Mouse (Mus musculus) neural tube, embryonic 15.5 days (tissue): ENCODE data around the gene Katnal1. TPM values are rescaled to one million over a fixed set of nuclear protein-coding genes. Genes with fewer than 3 reads are reported as not detected.

Source experiments
- ATAC-seq: fragments of 200-750 bp; cut with Nextera tagmentation; 2 replicates; pipeline ENCODE4 v1.8.0; 2017; ENCODE audit warnings: mild to moderate bottlenecking, moderate TSS enrichment, moderate library complexity; ENCODE audit not compliant: low FRiP score
- H3K27ac ChIP-seq: fragments of 300-500 bp; sonication (generic); replicated peaks from 2 replicates; pipeline ENCODE4 v1.5.1; 2015; ENCODE audit warnings: mild to moderate bottlenecking, inconsistent platforms
- H3K27me3 ChIP-seq: fragments of 300-500 bp; sonication (generic); replicated peaks from 2 replicates; pipeline ENCODE4 v1.6.1; 2015; ENCODE audit warnings: inconsistent platforms
- H3K36me3 ChIP-seq: fragments of 300-500 bp; sonication (generic); 2 replicates; pipeline ENCODE4 v1.6.1; 2015; ENCODE audit warnings: inconsistent platforms
- H3K4me1 ChIP-seq: fragments of 300-500 bp; sonication (generic); 2 replicates; pipeline ENCODE4 v1.6.1; 2015; ENCODE audit warnings: inconsistent platforms
- H3K4me2 ChIP-seq: fragments of 300-500 bp; sonication (generic); 2 replicates; pipeline ENCODE4 v1.6.1; 2015; ENCODE audit warnings: inconsistent platforms, mild to moderate bottlenecking, moderate library complexity
- H3K4me3 ChIP-seq: fragments of 300-500 bp; sonication (generic); replicated peaks from 2 replicates; pipeline ENCODE4 v1.5.1; 2015; ENCODE audit warnings: mild to moderate bottlenecking, inconsistent platforms
- H3K9ac ChIP-seq: fragments of 300-500 bp; sonication (generic); replicated peaks from 2 replicates; pipeline ENCODE4 v1.6.1; 2015; ENCODE audit warnings: mild to moderate bottlenecking, inconsistent platforms
- H3K9me3 ChIP-seq: fragments of 300-500 bp; sonication (generic); replicated peaks from 2 replicates; pipeline ENCODE4 v1.6.1; 2016; ENCODE audit warnings: inconsistent platforms
- WGBS: fragments of 180-500 bp; shearing (Covaris S2); methylation state at CpG from one replicate; pipeline ENCODE4 v1.1.7; 2015; ENCODE audit warnings: mixed read lengths; 5-methylcytosine and 5-hydroxymethylcytosine counted together
- polyA plus RNA-seq: library from polyadenylated mRNA; unstranded; fragments of >200 nt; fragmentation: Nextera tagmentation; extraction: Ambion mirVana; gene quantifications from 2 replicates; pipeline ENCODE4 v1.2.1, GENCODE M21; 2015

The Katnal1 gene
- polyA plus RNA-seq, 1 experiment from 2014 or later, result 35.1 TPM

GRCm38 (mm10) chr5:148965691-148966333 is 36.7 kb upstream of the Katnal1 start:
- Histone ChIP-seq H3K4me3 (no peak overlapping the region), H3K4me2 (0 out of 2 replicates have a peak overlapping the region, but pooled peaks have one; percentile 4), H3K4me1 (peaks cover 34% of the 10 kb centered on the region), H3K27me3 (no peaks in the 10 kb centered on the region), H3K27ac (peak overlapping the region; percentile 68), H3K9ac (no peak overlapping the region; the same call in 1 of the 2 replicates), H3K9me3 (no peaks in the 10 kb centered on the region), H3K36me3 (no peaks in the 10 kb centered on the region)
- no peak; the same call in 1 of the 2 replicates for ATAC-seq
- 13% methylated on average over 13 of the region's 13 CpGs for WGBS

DNA sequence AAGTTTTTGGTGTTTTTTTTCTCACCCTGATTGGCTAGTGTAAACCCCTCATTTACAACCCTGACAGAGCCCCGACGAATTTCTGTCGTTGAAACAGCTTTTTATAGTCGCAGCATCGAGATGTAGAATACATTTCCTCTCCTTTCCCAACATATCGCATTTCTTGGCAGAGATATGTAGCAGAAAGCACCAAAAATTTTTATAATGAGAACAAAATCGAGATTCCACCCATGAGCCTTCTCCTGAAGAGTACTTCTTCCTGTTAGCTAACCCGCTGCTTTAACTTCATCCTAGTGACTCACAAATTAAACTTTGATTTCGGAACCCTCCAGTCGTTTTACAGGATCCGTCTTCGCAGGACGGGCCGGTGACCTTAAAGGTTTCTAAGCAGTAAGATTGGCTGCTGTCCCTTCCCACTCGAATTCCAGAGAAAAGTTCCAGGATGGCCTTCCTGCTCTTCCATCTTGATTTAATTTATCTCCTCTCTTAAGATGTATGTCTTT is 36.0 kb upstream of the Katnal1 start:
- Histone ChIP-seq H3K4me1 (peaks cover 35% of the 10 kb centered on the region), H3K4me2 (no peak overlapping the region), H3K27me3 (no peaks in the 10 kb centered on the region), H3K9ac (no peak overlapping the region), H3K4me3 (no peak overlapping the region), H3K27ac (peak overlapping the region; percentile 68), H3K9me3 (no peaks in the 10 kb centered on the region), H3K36me3 (no peaks in the 10 kb centered on the region)
- 79% methylated on average over 15 of the region's 15 CpGs for WGBS
- ATAC-seq, result no peak

- no peaks in the 10 kb centered on the region for H3K9me3 ChIP-seq
- H3K4me2 ChIP-seq, result no peak overlapping the region
- no peaks in the 10 kb centered on the region for H3K36me3 ChIP-seq
- ATAC-seq, result no peak
- H3K4me1 ChIP-seq, result peaks cover 38% of the 10 kb centered on the region
- no peak overlapping the region for H3K4me3 ChIP-seq
- no peak overlapping the region for H3K9ac ChIP-seq
- H3K27me3 ChIP-seq, result no peaks in the 10 kb centered on the region
- no peak overlapping the region for H3K27ac ChIP-seq
- WGBS, result 72% methylated on average over 1 of the region's 1 CpGs
Observed at GRCm38 (mm10) chr5:148964251-148964650, 35.1 kb upstream of the Katnal1 start.

GRCm38 (mm10) chr5:148960211-148960610 is 31.1 kb upstream of the Katnal1 start:
- Histone ChIP-seq H3K9ac (no peak overlapping the region), H3K9me3 (no peaks in the 10 kb centered on the region), H3K27me3 (no peaks in the 10 kb centered on the region), H3K36me3 (no peaks in the 10 kb centered on the region), H3K4me3 (no peak overlapping the region), H3K4me1 (peaks cover 24% of the 10 kb centered on the region), H3K4me2 (peak overlapping the region; percentile 89), H3K27ac (no peak overlapping the region)
- no peak for ATAC-seq
- 56% methylated on average over 10 of the region's 10 CpGs for WGBS

- 2% methylated on average over 39 of the region's 39 CpGs for WGBS
- peak overlapping the region; percentile 47 for H3K4me3 ChIP-seq
- H3K4me1 ChIP-seq, result peaks cover 16% of the 10 kb centered on the region
- peak overlapping the region; percentile 89 for H3K4me2 ChIP-seq
- peak; percentile 77 for ATAC-seq
- H3K27ac ChIP-seq, result 0 out of 2 replicates have a peak overlapping the region, but pooled peaks have one; percentile 23
- peak overlapping the region; percentile 41 for H3K9ac ChIP-seq
- no peaks in the 10 kb centered on the region for H3K9me3 ChIP-seq
- no peaks in the 10 kb centered on the region for H3K27me3 ChIP-seq
- H3K36me3 ChIP-seq, result no peaks in the 10 kb centered on the region
Observed at GRCm38 (mm10) chr5:148959068-148959990, 30.2 kb upstream of the Katnal1 start.

DNA sequence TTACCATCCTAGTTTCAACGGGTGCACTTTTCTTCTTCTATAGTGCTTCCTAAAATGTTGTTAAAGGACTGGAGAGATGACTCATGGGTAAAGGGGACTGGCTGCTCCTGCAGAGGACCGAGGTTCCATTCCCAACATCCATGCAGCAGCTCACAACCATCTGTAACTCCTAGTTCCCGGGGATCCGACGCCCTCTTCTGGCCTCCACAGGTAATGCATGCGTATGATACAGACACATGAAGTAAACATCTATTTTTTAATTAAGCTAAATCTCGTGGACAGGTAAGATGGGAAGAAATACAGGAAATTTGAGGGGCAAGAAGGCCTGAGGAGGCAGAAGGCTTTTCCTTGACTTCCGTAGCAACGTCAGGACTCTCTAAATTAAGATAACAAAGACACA is 29.2 kb upstream of the Katnal1 start:
- Histone ChIP-seq H3K27ac (no peak overlapping the region), H3K4me2 (peak overlapping the region; percentile 89; the same call in 1 of the 2 replicates), H3K4me1 (peaks cover 16% of the 10 kb centered on the region), H3K27me3 (no peaks in the 10 kb centered on the region), H3K9ac (no peak overlapping the region), H3K4me3 (no peak overlapping the region), H3K36me3 (no peaks in the 10 kb centered on the region), H3K9me3 (no peaks in the 10 kb centered on the region)
- 44% methylated on average over 9 of the region's 9 CpGs for WGBS
- ATAC-seq, result no peak

DNA sequence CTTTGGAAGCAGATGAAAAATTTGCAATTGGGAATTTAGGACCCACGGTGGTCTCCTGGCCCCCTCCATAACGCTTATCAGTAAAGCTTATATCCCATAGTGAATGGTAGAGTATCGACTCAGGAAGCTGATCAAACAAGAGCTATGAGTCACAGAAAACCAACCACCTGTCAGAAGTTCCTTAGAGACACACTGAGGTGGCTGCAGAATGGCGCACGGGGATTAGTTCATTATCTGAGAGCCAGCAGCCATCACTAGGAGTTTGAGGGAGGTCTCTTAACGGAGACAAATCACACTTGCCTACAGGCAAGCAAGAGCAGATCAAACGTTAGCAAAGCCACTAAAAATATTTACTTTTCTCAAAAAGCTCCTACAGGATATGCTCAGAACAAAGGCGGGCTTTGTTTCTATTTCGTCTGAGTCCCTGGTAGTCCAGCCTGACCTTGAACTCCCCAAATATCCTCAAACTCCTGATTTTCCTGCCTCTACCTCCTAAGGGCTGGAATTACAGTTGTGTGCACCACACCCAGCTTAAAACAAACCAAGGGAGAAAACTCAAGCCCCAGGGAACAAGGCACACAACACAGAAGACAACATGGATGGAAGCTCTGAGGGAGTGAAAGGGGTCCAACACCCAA is 27.9 kb upstream of the Katnal1 start:
- no peaks in the 10 kb centered on the region for H3K27me3 ChIP-seq
- no peaks in the 10 kb centered on the region for H3K9me3 ChIP-seq
- no peak overlapping the region for H3K4me2 ChIP-seq
- no peaks in the 10 kb centered on the region for H3K36me3 ChIP-seq
- no peak overlapping the region for H3K9ac ChIP-seq
- peaks cover 16% of the 10 kb centered on the region for H3K4me1 ChIP-seq
- no peak overlapping the region for H3K27ac ChIP-seq
- no peak overlapping the region for H3K4me3 ChIP-seq
- no peak for ATAC-seq
- 67% methylated on average over 9 of the region's 9 CpGs for WGBS

- Histone ChIP-seq H3K9ac (no peak overlapping the region), H3K4me3 (no peak overlapping the region), H3K27ac (no peak overlapping the region), H3K9me3 (no peaks in the 10 kb centered on the region), H3K27me3 (no peaks in the 10 kb centered on the region), H3K4me1 (peaks cover 16% of the 10 kb centered on the region), H3K36me3 (no peaks in the 10 kb centered on the region), H3K4me2 (no peak overlapping the region)
- WGBS, result 81% methylated on average over 9 of the region's 9 CpGs
- no peak for ATAC-seq
Observed at GRCm38 (mm10) chr5:148956091-148956490, 27.0 kb upstream of the Katnal1 start.

GRCm38 (mm10) chr5:148955575-148955974 is 26.5 kb upstream of the Katnal1 start:
- no peak overlapping the region for H3K4me3 ChIP-seq
- no peaks in the 10 kb centered on the region for H3K36me3 ChIP-seq
- H3K9ac ChIP-seq, result no peak overlapping the region
- no peak for ATAC-seq
- no peaks in the 10 kb centered on the region for H3K9me3 ChIP-seq
- H3K27ac ChIP-seq, result no peak overlapping the region
- no peak overlapping the region for H3K4me2 ChIP-seq
- no peaks in the 10 kb centered on the region for H3K27me3 ChIP-seq
- 91% methylated on average over 6 of the region's 6 CpGs for WGBS
- H3K4me1 ChIP-seq, result peaks cover 16% of the 10 kb centered on the region

- 66% methylated on average over 22 of the region's 22 CpGs for WGBS
- Histone ChIP-seq H3K4me2 (no peak overlapping the region), H3K9ac (no peak overlapping the region), H3K4me3 (no peak overlapping the region), H3K27ac (0 out of 2 replicates have a peak overlapping the region, but pooled peaks have one; percentile 18), H3K27me3 (no peaks in the 10 kb centered on the region), H3K4me1 (peaks cover 8% of the 10 kb centered on the region), H3K36me3 (no peaks in the 10 kb centered on the region), H3K9me3 (no peaks in the 10 kb centered on the region)
- ATAC-seq, result no peak
Observed at GRCm38 (mm10) chr5:148954314-148955060, 25.4 kb upstream of the Katnal1 start.

DNA sequence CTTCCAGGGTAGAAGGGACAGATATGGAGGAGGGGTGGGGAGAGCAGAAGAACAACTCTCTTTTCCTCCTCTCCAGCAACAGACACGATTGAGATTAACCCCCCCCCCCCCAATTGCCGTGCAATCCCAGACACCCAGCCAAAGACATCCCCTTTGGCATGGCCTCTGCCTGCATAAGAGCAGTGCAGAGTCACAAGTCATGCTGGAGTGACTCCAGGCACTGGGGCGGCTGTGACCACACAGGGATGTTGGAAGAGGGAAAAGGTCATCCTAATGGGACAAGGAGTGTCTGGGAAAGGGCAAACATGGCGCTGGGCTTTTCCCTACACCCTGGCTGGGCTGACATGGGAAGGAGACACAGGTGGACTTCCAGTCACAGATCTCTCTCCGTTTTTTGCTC is 24.0 kb upstream of the Katnal1 start:
- no peaks in the 10 kb centered on the region for H3K9me3 ChIP-seq
- WGBS, result 84% methylated on average over 5 of the region's 5 CpGs
- H3K36me3 ChIP-seq, result no peaks in the 10 kb centered on the region
- no peaks in the 10 kb centered on the region for H3K4me1 ChIP-seq
- no peak for ATAC-seq
- H3K4me2 ChIP-seq, result no peak overlapping the region
- H3K27me3 ChIP-seq, result no peaks in the 10 kb centered on the region
- H3K27ac ChIP-seq, result no peak overlapping the region
- H3K4me3 ChIP-seq, result no peak overlapping the region
- no peak overlapping the region for H3K9ac ChIP-seq
